Mouse (Mus musculus): ENCODE data around the gene Ulk2. TPM values are rescaled to one million over a fixed set of nuclear protein-coding genes. Genes with fewer than 3 reads are reported as not detected.

Gene Ulk2
- total RNA-seq (2023): 15.0 and 21.0 TPM in 2 replicates

DNA sequence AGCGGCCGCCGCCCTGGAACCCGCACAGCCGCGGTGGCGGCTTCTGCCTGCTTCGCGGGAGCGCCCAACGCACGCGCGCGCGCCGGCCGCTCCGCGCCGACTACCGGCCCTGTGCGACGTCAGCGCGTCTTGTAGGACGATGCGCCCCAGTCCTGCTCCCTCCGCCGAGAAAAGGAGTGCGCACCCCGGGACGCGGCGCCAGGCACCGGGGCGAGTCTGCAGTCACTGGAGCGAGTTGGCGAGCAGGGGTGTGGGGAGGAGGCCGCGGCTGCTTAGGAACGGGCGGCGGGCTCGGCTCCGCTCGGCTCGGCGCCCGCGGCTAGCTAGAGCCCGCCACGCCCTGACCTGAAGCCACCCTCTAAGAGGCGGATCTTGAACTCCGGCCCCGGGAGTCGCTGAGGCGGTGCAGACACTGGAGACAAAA is at the start of gene Ulk2:
TSS of gene Ulk2 (minus strand) at position 86 of the 424 bp plus-strand sequence.

DNA sequence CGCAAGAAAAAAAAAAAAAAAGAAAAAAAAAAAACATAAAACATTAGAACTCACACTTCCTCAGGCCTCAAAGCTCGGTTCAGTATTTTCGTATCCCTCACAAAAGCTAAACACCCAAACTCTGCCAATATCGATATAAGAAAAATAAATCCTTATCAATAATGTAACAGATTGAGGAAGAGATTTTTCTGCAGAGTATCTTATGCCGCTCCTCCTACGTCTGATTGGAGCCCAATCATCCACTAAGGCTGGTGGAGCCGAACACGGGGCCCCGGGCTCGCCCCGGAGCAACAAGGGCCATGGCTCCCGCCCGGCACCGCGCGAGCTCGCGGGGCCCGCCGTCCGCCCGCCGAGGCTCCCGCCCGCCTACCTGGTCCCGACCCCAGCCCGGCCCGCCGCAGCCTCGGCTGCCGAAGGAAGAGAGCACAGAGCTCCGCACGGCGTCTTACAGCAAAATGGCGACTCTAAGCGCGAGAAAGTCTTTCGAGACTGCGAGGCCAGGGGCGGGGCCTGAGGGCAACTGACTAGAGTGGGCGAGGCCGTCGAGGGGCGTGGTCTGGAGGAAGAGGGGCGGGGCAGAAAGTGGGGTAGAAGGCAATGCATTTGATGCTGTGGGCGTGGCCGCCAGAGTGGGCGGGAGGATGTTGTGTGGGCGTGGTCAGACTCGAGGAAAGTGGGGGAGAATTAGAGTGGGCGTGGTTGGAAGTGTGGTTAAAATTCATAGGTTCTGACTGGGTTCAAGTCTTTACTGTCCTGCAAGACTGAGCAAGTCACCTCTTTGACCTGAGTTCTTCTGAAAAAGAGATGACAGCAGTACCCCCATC is 93.1 kb downstream of the Ulk2 start, which contains the start of gene Prpsap2:
TSS of gene Prpsap2 (minus strand) at position 505 of the 824 bp plus-strand sequence.

Other genes with a start within 250 kb of the Ulk2 start
- 13.0 and 14.9 TPM in 2 replicates for gene Grap, start 201.8 kb downstream of the Ulk2 start, total RNA-seq (2023)
- 0.54 and 1.2 TPM in 2 replicates for gene Fam83g, start 171.0 kb downstream of the Ulk2 start, total RNA-seq (2023)
- not detected in 2 replicates for gene Slc5a10, start 134.2 kb downstream of the Ulk2 start, total RNA-seq (2023)
- gene Prpsap2, start 93.0 kb downstream of the Ulk2 start, total RNA-seq (2023): 14.4 and 18.2 TPM in 2 replicates
- 43.0 and 67.3 TPM in 2 replicates for gene Akap10, start 75.2 kb upstream of the Ulk2 start, total RNA-seq (2023)
- 20.1 and 21.8 TPM in 2 replicates for gene Specc1, start 101.7 kb upstream of the Ulk2 start, total RNA-seq (2023)

Data from neutrophil, adult 65 days (primary cell).